Mouse (Mus musculus) forelimb bud, embryonic 11.5 days (tissue): ENCODE data around the gene Nup210l.
A peak's percentile ranks its signal among the peaks of the same experiment; 100 is the strongest.
"Not testable (repeated sequence)": the region's sequence is repeated elsewhere in the genome, so short reads cannot be mapped to it uniquely, and the experiment has no call there.

Source experiments
- DNase-seq: peaks from one replicate; pipeline ENCODE4 v3.0.0-alpha.2; 2012; ENCODE audit warnings: low read depth, low spot score

The Nup210l gene

DNA sequence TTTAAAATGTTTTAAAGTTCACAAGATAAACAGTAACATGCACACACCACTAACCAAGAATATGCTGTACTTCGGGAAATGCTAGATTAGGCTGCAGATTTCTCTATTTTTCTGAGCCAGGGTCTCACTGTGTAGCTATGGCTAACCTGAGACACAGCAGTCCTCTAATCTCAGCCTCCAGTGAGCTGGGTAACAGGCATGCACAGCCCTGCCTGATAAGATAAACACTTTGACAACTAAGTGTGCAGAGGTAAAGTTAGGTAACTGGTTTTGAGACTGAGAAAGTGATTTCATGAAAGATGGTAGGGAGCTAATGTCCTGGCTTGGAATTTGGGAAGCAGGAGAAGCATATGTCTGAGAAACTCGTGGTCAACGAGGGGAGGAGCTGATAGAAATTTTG lies 9.5 kb upstream of the Nup210l start:
- no peak for DNase-seq

- DNase-seq = no peak
Observed at GRCm38 (mm10) chr3:90097928-90098327, 6.0 kb upstream of the Nup210l start.

DNA sequence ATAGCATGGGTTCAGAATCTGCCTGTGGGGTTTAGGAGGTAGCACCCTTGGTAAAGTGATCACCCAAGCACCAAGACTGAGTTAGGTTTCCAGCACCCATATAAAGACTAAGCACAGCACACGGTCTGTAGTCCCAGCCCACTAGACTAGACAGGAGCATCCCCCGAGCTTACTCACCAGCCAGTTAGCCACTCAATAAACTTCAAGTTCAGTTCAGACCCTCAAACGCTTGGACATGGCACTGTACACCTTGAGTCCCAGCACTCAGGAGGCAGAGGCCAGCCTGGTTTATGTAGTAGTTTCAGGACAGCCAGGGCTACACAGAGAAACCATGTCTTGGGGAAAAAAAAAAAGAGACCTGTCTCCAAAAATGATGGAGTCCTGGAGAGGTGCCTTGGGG lies 2.9 kb upstream of the Nup210l start:
- DNase-seq = no peak

DNA sequence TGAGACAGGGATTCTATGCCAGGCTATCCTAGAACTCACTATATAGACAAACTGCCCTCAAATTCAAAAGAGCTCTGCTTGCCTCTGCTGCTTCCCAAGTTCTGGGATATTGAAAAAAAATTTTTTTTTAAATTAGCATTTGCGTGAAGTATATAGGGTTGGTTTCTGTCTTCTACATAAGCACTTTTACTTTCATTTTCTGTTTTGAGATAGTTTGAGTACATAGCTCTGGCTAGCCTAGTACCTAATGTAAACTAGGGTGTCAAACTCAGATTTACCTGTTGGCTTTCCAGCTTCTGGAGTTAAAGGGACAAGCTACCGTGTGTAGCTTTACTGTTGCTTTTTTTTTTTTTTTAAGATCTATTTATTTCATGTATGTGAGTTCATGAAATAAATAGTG lies 2.3 kb upstream of the Nup210l start:
- DNase-seq = no peak

DNA sequence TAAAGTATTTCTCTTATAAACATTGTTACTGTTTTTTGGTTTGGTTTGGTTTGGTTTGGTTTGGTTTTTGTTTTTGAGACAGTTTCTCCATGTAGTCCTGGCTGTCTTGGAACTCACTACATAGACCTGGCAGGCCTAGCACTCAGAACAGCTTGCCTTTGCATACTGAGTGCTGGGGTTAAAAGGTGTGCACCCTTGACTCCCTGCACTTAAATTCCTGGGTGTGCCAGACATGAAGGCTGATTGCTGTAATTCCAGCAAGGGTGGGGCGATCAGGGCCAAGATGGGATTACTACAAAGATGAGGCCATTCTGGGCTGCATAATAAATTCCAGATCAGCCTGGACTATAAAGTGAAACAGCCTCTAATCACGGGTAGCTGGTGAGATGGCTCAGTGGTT lies 1.7 kb upstream of the Nup210l start:
- DNase-seq = no peak

DNA sequence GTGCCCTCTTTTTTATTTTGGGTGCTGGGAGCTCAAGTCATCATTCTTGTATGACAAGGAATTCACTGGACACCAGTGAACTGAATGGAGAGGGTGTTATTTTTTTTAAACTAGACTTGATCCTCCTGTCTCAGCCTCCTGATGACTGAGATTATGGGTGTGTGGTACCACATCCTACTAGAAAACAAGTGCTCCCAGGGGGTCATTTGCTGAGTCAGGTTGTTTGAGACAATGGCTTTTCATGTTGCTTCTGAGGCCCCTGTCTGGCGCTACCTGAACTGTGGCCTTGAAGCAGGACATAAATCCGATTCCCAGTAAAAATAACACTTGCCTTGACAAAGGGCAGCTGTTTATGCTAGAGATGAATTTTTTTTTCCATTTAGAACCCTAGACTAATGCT lies 756 bp upstream of the Nup210l start:
- DNase-seq = no peak

DNA sequence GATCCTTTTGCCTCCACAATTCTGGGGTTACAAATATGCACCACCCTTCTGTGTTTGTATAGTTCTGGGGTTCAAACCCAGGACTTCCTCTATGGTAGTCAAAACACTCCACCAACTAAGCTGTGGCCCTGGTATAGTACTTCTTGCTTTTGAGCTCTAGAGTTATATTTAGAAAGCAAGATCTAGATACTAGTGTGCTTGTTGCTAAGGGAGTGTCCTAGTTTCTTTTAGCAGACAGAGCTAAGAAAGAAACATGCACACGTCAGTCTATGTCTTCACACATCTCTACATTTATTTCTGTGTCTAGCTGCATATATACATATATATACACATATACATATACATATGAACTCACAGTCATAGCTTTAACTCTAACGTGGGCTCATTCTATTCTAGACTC lies 7.8 kb downstream of the Nup210l start:
- DNase-seq = no peak

GRCm38 (mm10) chr3:90114342-90114741 lies 10.4 kb downstream of the Nup210l start:
- DNase-seq = no peak

GRCm38 (mm10) chr3:90115526-90115925 lies 11.6 kb downstream of the Nup210l start:
- DNase-seq = no peak

GRCm38 (mm10) chr3:90118132-90118790 lies 14.3 kb downstream of the Nup210l start:
- DNase-seq = no peak

- not testable (repeated sequence) for DNase-seq
Observed at GRCm38 (mm10) chr3:90122036-90122435, 18.1 kb downstream of the Nup210l start.

DNA sequence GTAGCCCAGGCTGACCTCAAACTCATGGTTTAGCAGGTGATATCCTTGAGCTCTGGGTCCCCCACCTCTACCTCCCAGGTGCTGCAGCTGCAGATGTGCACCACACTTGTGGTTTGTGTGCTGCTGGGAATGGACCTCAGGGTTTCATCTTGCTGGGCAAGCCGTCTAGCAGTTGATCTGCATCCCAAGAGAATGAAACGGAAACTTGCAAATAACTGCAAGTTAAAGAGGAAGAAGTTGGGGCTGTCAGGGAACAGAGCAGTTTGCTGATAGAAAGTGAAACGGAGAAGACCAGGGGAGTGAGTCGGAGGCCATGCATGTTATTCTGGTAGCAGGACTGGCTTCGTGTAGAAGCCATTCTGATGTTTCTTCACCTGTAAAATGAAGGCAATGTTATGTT lies 21.8 kb downstream of the Nup210l start:
- DNase-seq = no peak

DNA sequence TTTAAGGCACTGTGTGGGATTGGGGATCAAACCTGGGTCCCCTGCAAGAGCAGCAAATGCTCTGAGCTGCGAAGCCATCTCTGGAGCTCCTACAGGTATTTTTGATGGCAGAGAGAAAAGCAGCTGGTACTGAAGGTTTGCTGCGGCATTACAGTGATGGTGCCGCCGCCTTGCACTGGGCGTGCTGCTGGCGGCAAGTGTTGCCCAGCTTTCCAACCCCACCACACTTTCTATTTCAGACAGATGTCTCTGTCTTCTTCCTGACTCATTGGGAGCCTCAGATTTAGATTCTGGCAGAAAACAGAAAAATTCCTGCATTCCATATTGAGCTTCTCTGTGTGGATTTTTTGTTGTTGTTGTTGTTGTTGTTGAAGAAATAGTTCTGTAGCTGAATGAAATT lies 23.9 kb downstream of the Nup210l start:
- DNase-seq = no peak

DNA sequence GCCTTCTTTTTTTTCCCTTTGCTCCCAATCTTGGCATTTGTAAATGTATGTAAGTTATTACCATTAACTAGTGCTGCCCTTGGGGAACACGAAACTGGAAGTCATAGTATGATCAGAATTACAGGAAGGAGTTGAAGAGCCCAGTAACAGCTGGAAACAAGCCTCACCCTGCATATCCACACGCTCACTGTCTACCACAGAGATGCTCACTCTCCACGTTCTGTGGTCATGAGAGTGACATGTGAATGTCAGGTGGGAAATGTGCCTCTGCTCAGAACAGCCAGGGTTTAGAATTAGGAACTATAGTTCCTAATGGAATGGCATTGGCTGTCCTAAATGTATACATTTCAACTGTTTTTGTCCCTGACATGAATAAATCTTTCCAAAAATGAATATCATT lies 28.8 kb downstream of the Nup210l start:
- no peak for DNase-seq

DNA sequence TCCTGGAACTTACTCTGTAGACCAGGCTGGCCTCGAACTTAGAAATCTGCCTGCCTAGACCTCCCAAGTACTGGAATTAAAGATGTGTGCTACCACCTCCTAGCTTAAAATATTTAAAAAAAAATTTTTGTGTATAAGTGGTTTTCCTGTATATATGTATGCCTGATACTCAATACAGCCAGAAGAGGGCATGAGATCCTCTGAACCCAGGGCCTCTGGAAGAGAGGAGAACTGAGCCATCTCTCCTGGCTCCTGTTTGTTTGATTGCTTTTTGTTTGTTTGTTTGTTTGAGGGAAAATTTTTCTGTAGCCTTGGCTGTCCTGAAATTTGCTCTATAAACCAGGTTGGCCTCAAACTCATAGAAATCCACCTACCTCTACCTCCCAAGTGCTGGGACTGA lies 29.4 kb downstream of the Nup210l start:
- DNase-seq = no peak

GRCm38 (mm10) chr3:90134483-90134882 lies 30.6 kb downstream of the Nup210l start:
- DNase-seq = peak; percentile 10

- DNase-seq = no peak
Observed at GRCm38 (mm10) chr3:90134993-90135392, 31.1 kb downstream of the Nup210l start.

- DNase-seq = peak; percentile 12
Observed at GRCm38 (mm10) chr3:90136660-90137059, 32.7 kb downstream of the Nup210l start.

DNA sequence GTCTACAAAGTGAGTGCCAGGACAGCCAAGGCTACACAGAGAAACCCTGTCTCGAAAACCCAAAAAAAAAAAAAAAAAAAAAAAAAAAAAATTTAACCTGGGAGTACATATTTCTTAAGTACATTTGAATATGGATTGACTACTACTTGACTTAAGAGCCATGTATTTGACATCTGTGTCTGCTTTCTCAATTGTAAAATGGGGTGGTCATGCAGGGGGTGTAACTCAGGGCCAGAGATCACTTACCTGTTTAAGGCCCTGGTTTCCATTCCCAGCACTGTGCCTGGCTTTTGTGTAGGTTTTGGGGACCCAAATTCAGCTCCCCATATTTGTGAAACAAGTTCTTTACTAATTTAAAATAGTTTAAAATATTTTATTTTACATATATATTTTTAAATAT lies 33.7 kb downstream of the Nup210l start:
- DNase-seq = no peak

DNA sequence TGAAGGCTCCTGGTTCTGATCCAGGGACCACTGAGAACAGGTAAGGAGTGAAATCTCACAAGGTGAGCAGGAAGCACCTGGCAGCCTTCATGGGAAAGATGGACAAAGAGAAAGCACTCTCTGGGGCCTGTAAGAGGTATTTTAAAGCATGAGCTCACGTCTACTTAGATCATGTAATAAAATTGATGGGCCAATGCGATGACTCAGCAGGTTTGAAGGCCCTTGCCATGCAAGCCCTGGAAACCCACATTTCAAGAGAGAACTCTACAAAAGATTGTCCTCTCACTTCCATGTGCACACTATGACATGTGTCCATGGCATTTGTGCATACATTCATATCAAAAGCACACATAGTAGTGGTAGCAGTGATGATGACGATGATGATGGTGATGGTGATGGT lies 36.0 kb downstream of the Nup210l start:
- DNase-seq = no peak

- DNase-seq = no peak
Observed at GRCm38 (mm10) chr3:90145461-90145860, 41.5 kb downstream of the Nup210l start.

- no peak for DNase-seq
Observed at GRCm38 (mm10) chr3:90146651-90147050, 42.7 kb downstream of the Nup210l start.

DNA sequence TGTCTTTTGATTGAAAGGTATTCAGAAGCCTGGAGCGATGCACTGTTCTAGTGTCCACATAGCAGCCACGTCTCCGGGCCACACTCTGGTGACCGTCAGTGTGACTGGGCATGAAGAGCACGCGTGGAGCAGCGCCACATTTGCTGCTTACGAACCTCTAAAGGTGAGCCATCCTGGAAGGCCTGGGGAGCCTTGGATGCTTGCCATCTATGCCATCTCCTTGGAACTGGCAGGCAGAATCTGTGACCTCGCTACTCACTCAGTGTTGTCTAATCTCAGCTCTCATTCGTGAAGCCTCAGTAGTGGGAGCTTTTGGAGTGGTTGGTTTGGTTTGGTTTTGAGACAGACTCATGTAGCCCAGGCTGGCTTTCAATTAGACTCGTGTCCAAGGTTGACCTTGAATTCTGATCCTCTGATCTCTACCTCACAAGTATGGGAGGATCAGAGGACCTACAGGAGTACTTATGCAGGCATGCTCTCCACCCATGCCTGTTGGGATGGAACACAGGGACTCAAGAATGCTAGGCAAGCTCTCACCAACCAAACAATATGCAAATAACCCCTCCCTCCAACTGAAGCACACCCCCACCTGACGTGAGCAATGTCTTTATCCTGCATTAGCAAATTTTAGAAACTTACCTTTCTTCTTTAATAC lies 47.3 kb downstream of the Nup210l start:
- no peak for DNase-seq

DNA sequence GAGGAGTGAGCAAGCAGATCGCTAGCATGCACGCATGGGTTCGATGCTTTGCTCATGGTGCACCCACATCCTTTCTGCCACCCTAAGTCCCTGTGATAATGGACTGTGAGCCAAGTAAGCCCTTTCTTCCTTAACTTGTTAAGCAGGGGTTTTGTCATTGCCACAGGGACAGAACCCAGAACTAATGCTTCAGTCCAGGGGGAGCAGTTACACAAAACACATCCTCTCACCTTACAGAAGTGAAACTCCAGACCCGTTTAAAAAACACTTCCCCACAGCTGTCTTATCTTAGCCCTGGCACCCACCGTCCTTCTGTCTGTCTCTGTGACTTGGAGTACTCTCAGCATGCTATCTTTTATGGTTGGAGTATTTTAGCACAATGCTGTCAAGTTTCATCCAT lies 52.1 kb downstream of the Nup210l start:
- no peak for DNase-seq
